Mouse (Mus musculus): Measurements from ENCODE around the gene Gm15217. TPM values are rescaled to one million over a fixed set of nuclear protein-coding genes. Genes with fewer than 3 reads are reported as not detected.

Gm15217 gene
- not detected in 2 replicates for polyA plus RNA-seq (2012; rRNA removed)
- polyA plus RNA-seq (2014; fragmentation: Nextera tagmentation; extraction: Ambion mirVana): not detected in 2 replicates

DNA sequence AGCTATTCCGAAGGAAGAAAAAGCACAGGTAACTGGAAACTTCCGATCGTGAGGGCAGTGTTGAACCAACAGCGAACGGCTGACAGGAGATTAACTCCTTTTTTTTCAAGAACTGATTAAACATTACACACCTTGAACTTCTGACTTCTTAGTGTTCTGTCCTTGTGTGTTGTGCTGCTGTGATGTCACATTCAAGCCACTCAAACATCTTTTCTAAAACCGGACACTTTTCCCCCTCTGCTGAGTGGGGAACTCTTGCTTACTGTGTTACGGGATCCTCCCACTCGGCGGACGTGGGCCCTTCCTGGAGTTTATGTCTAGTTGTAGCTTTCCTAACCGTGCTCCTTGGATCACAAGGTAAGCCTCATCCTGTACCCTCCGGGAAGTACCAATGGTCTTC lies at the start of gene Gm15217:
Gene Gm15217, plus strand, starts transcription at position 130 of the 400 bp plus-strand sequence.
- H3K36me3 ChIP-seq (ENCODE audit: control insufficient read depth, insufficient read depth, low read length): peaks cover 8% of the 10 kb centered on the region
- peak within 1 kb of the TSS; percentile 57 for H3K4me2 ChIP-seq (replicated peaks; ENCODE audit: low read depth, low read length, severe bottlenecking)
- H3K4me3 ChIP-seq (replicated peaks; ENCODE audit: low read length): peak within 1 kb of the TSS; percentile 22
- H3K27me3 ChIP-seq (ENCODE audit: control insufficient read depth, insufficient read depth, low read length): no peaks in the 10 kb centered on the region
- WGBS: 76% methylated on average over 12 of the region's 12 CpGs
- no peak for TF ChIP-seq POLR2A (IDR thresholded peaks at IDR 0.05; ENCODE audit: borderline replicate concordance, extremely low read depth, insufficient read depth, insufficient read length)
- no peak within 1 kb of the TSS for H3K27ac ChIP-seq (replicated peaks; ENCODE audit: low read depth, low read length)
- H3K4me1 ChIP-seq (ENCODE audit: control insufficient read depth, insufficient read depth, low read length): peaks cover 31% of the 10 kb centered on the region
- DNase-seq (ENCODE audit: low spot score): no peak
- ATAC-seq (ENCODE audit: low FRiP score, low read depth): no peak
- 0 out of 2 replicates have a peak within 1 kb of the TSS, but pooled peaks have one; percentile 18 for H3K9ac ChIP-seq (ENCODE audit: low read depth, low read length, severe bottlenecking)
- no peaks in the 10 kb centered on the region for H3K9me3 ChIP-seq (ENCODE audit: control insufficient read depth, low read length)

DNA sequence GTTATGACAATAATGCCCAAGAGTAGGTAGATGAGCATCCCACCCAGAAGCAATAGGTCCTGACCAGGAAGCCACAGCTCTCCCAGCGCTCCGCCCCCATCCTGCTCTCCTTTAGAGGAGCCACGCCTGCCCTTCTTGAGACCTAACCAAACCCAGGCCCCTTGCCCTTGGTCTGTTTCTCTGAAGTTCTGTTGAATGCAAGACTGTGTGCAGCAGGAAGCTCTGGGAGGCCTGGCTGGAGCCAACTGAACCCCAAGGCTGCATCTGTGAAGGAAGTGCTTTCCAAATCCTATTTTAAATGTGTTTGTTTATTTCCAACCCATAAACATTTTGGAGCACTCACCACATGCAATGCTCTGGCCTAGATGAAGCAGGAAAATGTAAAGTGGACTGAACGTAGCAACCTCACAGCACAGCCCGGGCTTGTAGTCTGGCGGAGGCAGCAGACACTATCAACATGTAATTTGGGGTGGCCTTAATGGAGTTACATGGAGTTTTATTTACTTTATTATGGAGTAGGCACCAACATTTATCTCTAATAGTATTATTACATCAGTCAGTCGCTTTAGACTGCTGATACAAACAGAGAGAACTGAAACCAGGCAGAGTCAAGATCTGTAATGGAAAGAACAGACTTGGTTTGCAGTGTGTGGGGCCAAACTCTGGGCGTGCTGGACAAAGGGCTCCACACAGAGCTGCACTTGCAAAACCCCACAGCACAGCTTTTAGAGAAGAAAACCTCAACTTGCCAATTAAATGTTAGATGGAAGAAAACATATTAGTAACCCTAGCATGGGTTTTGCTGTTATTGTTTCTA lies 45.6 kb upstream of the Gm15217 start:
- H3K9ac ChIP-seq (ENCODE audit: low read depth, low read length, severe bottlenecking): no peak overlapping the region
- DNase-seq (ENCODE audit: low spot score) (no peak), ATAC-seq (ENCODE audit: low FRiP score, low read depth) (no peak)
- no peak overlapping the region for H3K4me2 ChIP-seq (replicated peaks; ENCODE audit: low read depth, low read length, severe bottlenecking)
- no peak overlapping the region for H3K4me3 ChIP-seq (replicated peaks; ENCODE audit: low read length)
- H3K4me1 ChIP-seq (ENCODE audit: control insufficient read depth, insufficient read depth, low read length): no peaks in the 10 kb centered on the region
- no peaks in the 10 kb centered on the region for H3K27me3 ChIP-seq (ENCODE audit: control insufficient read depth, insufficient read depth, low read length)
- no peak overlapping the region for H3K27ac ChIP-seq (replicated peaks; ENCODE audit: low read depth, low read length)
- no peaks in the 10 kb centered on the region for H3K36me3 ChIP-seq (ENCODE audit: control insufficient read depth, insufficient read depth, low read length)
- no peaks in the 10 kb centered on the region for H3K9me3 ChIP-seq (ENCODE audit: control insufficient read depth, low read length)
- no peak for TF ChIP-seq POLR2A (IDR thresholded peaks at IDR 0.05; ENCODE audit: borderline replicate concordance, extremely low read depth, insufficient read depth, insufficient read length)
- WGBS: 66% methylated on average over 8 of the region's 8 CpGs

DNA sequence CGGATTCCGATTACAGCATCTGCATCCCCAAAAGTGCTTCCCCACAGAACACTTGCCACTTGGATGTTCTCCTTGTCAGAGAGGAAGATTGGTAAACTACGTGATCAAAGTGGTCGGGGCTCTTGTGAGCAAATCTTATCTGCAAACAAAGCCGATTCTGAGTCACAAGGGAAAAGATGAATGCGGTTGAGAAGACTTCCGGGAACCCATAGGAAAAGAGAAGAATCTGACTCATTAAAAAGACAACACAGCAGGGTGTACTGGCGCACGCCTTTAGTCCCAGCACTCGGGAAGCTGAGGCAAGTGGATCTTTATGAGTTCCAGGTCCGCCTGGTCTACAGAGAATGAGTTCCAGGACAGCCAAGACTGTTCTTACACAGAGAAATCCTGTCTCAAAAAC lies 40.4 kb upstream of the Gm15217 start:
- DNase-seq (ENCODE audit: low spot score) (no peak), ATAC-seq (ENCODE audit: low FRiP score, low read depth) (no peak)
- Histone ChIP-seq H3K9me3 (ENCODE audit: control insufficient read depth, low read length) (no peaks in the 10 kb centered on the region), H3K27me3 (ENCODE audit: control insufficient read depth, insufficient read depth, low read length) (no peaks in the 10 kb centered on the region), H3K27ac (replicated peaks; ENCODE audit: low read depth, low read length) (no peak overlapping the region), H3K4me3 (replicated peaks; ENCODE audit: low read length) (no peak overlapping the region), H3K36me3 (ENCODE audit: control insufficient read depth, insufficient read depth, low read length) (no peaks in the 10 kb centered on the region), H3K4me2 (replicated peaks; ENCODE audit: low read depth, low read length, severe bottlenecking) (no peak overlapping the region), H3K9ac (ENCODE audit: low read depth, low read length, severe bottlenecking) (no peak overlapping the region), H3K4me1 (ENCODE audit: control insufficient read depth, insufficient read depth, low read length) (no peaks in the 10 kb centered on the region)
- 82% methylated on average over 11 of the region's 11 CpGs for WGBS
- no peak for TF ChIP-seq POLR2A (IDR thresholded peaks at IDR 0.05; ENCODE audit: borderline replicate concordance, extremely low read depth, insufficient read depth, insufficient read length)

DNA sequence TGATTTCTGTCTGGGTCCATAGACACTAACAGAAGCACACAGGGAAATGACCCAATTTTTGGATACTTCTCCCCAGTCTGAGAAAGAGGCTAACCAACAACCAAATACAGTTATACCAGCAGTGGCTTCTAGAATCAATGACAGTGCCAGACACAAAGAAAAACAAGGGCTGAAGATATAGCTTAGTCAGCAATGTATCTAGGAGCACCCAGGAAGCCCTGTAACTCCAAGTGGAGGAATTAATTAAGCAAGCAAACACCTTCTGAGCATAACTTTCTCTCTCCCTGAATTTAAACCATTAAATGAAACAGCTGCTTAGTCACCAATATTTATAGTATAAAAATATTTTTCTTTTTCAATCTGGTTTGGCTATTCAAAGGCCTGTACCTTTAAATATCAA lies 34.5 kb upstream of the Gm15217 start:
- Histone ChIP-seq H3K9me3 (ENCODE audit: control insufficient read depth, low read length) (peaks cover 1% of the 10 kb centered on the region; the same call in 1 of the 2 replicates), H3K4me2 (replicated peaks; ENCODE audit: low read depth, low read length, severe bottlenecking) (no peak overlapping the region), H3K27ac (replicated peaks; ENCODE audit: low read depth, low read length) (no peak overlapping the region), H3K36me3 (ENCODE audit: control insufficient read depth, insufficient read depth, low read length) (no peaks in the 10 kb centered on the region), H3K27me3 (ENCODE audit: control insufficient read depth, insufficient read depth, low read length) (no peaks in the 10 kb centered on the region), H3K4me3 (replicated peaks; ENCODE audit: low read length) (no peak overlapping the region), H3K9ac (ENCODE audit: low read depth, low read length, severe bottlenecking) (no peak overlapping the region), H3K4me1 (ENCODE audit: control insufficient read depth, insufficient read depth, low read length) (no peaks in the 10 kb centered on the region)
- TF ChIP-seq POLR2A (IDR thresholded peaks at IDR 0.05; ENCODE audit: borderline replicate concordance, extremely low read depth, insufficient read depth, insufficient read length): no peak
- no peak for DNase-seq (ENCODE audit: low spot score)
- no peak for ATAC-seq (ENCODE audit: low FRiP score, low read depth)

DNA sequence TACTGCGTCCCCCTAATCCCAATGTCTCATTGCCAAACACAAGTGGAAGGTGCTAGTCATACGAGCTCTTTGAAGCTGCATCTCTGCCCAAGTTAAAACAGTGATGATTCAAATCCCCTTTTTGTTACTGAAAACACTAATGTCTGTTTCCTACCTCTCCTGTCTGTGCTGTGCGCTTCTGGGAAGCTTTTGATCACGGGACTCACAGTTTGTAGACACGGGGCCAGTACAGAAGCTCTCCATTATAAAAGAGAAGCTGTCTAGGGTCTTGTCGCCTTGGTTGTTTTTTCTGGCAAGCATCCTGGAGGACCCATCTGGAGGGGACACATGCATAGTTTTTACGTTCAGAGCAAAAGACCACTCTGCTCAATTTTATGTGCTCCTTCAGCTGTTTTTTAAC lies 21.9 kb upstream of the Gm15217 start:
- H3K4me3 ChIP-seq (replicated peaks; ENCODE audit: low read length): no peak overlapping the region
- WGBS: 47% methylated on average over 7 of the region's 7 CpGs
- no peak for TF ChIP-seq POLR2A (IDR thresholded peaks at IDR 0.05; ENCODE audit: borderline replicate concordance, extremely low read depth, insufficient read depth, insufficient read length)
- H3K4me1 ChIP-seq (ENCODE audit: control insufficient read depth, insufficient read depth, low read length): peaks cover 6% of the 10 kb centered on the region
- no peaks in the 10 kb centered on the region for H3K36me3 ChIP-seq (ENCODE audit: control insufficient read depth, insufficient read depth, low read length)
- ATAC-seq (ENCODE audit: low FRiP score, low read depth) (no peak), DNase-seq (ENCODE audit: low spot score) (no peak)
- H3K27ac ChIP-seq (replicated peaks; ENCODE audit: low read depth, low read length): no peak overlapping the region
- H3K9ac ChIP-seq (ENCODE audit: low read depth, low read length, severe bottlenecking): no peak overlapping the region
- no peaks in the 10 kb centered on the region for H3K9me3 ChIP-seq (ENCODE audit: control insufficient read depth, low read length)
- no peaks in the 10 kb centered on the region for H3K27me3 ChIP-seq (ENCODE audit: control insufficient read depth, insufficient read depth, low read length)
- no peak overlapping the region for H3K4me2 ChIP-seq (replicated peaks; ENCODE audit: low read depth, low read length, severe bottlenecking)
